Mouse (Mus musculus) lung, embryonic 15.5 days (tissue): ENCODE results near the gene Stox2. TPM values are rescaled to one million over a fixed set of nuclear protein-coding genes. Genes with fewer than 3 reads are reported as not detected.

Experiments used
- ATAC-seq: fragments of 200-750 bp; cut with Nextera tagmentation; 2 replicates; pipeline ENCODE4 v1.8.0; 2017; ENCODE audit warnings: moderate number of reproducible peaks, borderline replicate concordance; ENCODE audit not compliant: low FRiP score, low TSS enrichment; ENCODE audit errors: extremely low read depth
- H3K27ac ChIP-seq: fragments of 300-500 bp; sonication (generic); 2 replicates; pipeline ENCODE4 v1.5.1; 2015; ENCODE audit warnings: moderate library complexity, mild to moderate bottlenecking, inconsistent platforms
- H3K27me3 ChIP-seq: fragments of 300-500 bp; sonication (generic); 2 replicates; pipeline ENCODE4 v1.6.1; 2015; ENCODE audit warnings: inconsistent platforms
- H3K36me3 ChIP-seq: fragments of 300-500 bp; sonication (generic); 2 replicates; pipeline ENCODE4 v1.6.1; 2015; ENCODE audit warnings: inconsistent platforms
- H3K4me1 ChIP-seq: fragments of 300-500 bp; sonication (generic); 2 replicates; pipeline ENCODE4 v1.6.1; 2015; ENCODE audit warnings: inconsistent platforms
- H3K4me2 ChIP-seq: fragments of 300-500 bp; sonication (generic); 2 replicates; pipeline ENCODE4 v1.6.1; 2015; ENCODE audit warnings: inconsistent platforms, mild to moderate bottlenecking, moderate library complexity
- H3K4me3 ChIP-seq: fragments of 300-500 bp; sonication (generic); 2 replicates; pipeline ENCODE4 v1.5.1; 2015; ENCODE audit warnings: mild to moderate bottlenecking, inconsistent platforms
- H3K9ac ChIP-seq: fragments of 300-500 bp; sonication (generic); 2 replicates; pipeline ENCODE4 v1.6.1; 2015; ENCODE audit warnings: inconsistent platforms
- H3K9me3 ChIP-seq: fragments of 300-500 bp; sonication (generic); 2 replicates; pipeline ENCODE4 v1.6.1; 2016; ENCODE audit warnings: inconsistent platforms
- WGBS: fragments of 180-500 bp; shearing (Covaris S2); methylation state at CpG from one replicate; pipeline ENCODE4 v1.1.7; 2015; 5-methylcytosine and 5-hydroxymethylcytosine counted together
- polyA plus RNA-seq: library from polyadenylated mRNA; unstranded; fragments of >200 nt; fragmentation: Nextera tagmentation; extraction: Ambion mirVana; gene quantifications from 2 replicates; pipeline ENCODE4 v1.2.1, GENCODE M21; 2015

The Stox2 gene
- polyA plus RNA-seq, 1 experiment from 2014 or later: 12.7 TPM

- H3K4me2 ChIP-seq: peak overlapping the region; percentile 99
- no peaks in the 10 kb centered on the region for H3K9me3 ChIP-seq
- H3K36me3 ChIP-seq: no peaks in the 10 kb centered on the region
- 0 out of 2 replicates have a peak overlapping the region, but pooled peaks have one; percentile 9 for H3K27ac ChIP-seq
- H3K4me1 ChIP-seq: peaks cover 24% of the 10 kb centered on the region
- 0 out of 2 replicates have a peak, but pooled peaks have one; percentile 25 for ATAC-seq
- H3K9ac ChIP-seq: peak overlapping the region; percentile 74
- 1% methylated on average over 33 of the region's 33 CpGs for WGBS
- H3K4me3 ChIP-seq: peak overlapping the region; percentile 71
- H3K27me3 ChIP-seq: 0 out of 2 replicates have a peak, but pooled peaks cover 6% of the 10 kb centered on the region
Observed at GRCm38 (mm10) chr8:47287641-47288130, 158.5 kb downstream of the Stox2 start.

- ATAC-seq: no peak
- H3K36me3 ChIP-seq: no peaks in the 10 kb centered on the region
- peak overlapping the region; percentile 99 for H3K4me2 ChIP-seq
- no peaks in the 10 kb centered on the region for H3K9me3 ChIP-seq
- peak overlapping the region; percentile 71 for H3K4me3 ChIP-seq
- H3K4me1 ChIP-seq: peaks cover 24% of the 10 kb centered on the region
- 5% methylated on average over 16 of the region's 16 CpGs for WGBS
- peak overlapping the region; percentile 74; the same call in 1 of the 2 replicates for H3K9ac ChIP-seq
- 0 out of 2 replicates have a peak, but pooled peaks cover 6% of the 10 kb centered on the region for H3K27me3 ChIP-seq
- no peak overlapping the region for H3K27ac ChIP-seq
Observed at GRCm38 (mm10) chr8:47287201-47287621, 159.0 kb downstream of the Stox2 start.

- H3K9ac ChIP-seq: no peak overlapping the region
Observed at GRCm38 (mm10) chr8:47286081-47286700, 160.0 kb downstream of the Stox2 start.

GRCm38 (mm10) chr8:47285435-47285834 lies 160.7 kb downstream of the Stox2 start:
- ATAC-seq: no peak
- H3K9ac ChIP-seq: no peak overlapping the region
- H3K27me3 ChIP-seq: no peaks in the 10 kb centered on the region
- peaks cover 23% of the 10 kb centered on the region for H3K4me1 ChIP-seq
- H3K4me2 ChIP-seq: no peak overlapping the region
- WGBS: 85% methylated on average over 6 of the region's 6 CpGs
- no peaks in the 10 kb centered on the region for H3K36me3 ChIP-seq
- H3K4me3 ChIP-seq: no peak overlapping the region
- no peak overlapping the region for H3K27ac ChIP-seq
- H3K9me3 ChIP-seq: no peaks in the 10 kb centered on the region

More at GRCm38 (mm10) chr8:47286081-47286700, 160.0 kb downstream of the Stox2 start:
- Histone ChIP-seq H3K4me3 (no peak overlapping the region), H3K27me3 (0 out of 2 replicates have a peak, but pooled peaks cover 6% of the 10 kb centered on the region), H3K4me1 (peaks cover 24% of the 10 kb centered on the region), H3K4me2 (no peak overlapping the region), H3K9me3 (no peaks in the 10 kb centered on the region), H3K36me3 (no peaks in the 10 kb centered on the region), H3K27ac (no peak overlapping the region)
- ATAC-seq: no peak
- WGBS: 85% methylated on average over 12 of the region's 12 CpGs

- 87% methylated on average over 21 of the region's 21 CpGs for WGBS
- H3K36me3 ChIP-seq: no peaks in the 10 kb centered on the region
- no peak overlapping the region for H3K4me2 ChIP-seq
- no peaks in the 10 kb centered on the region for H3K27me3 ChIP-seq
- H3K4me1 ChIP-seq: peaks cover 19% of the 10 kb centered on the region
- ATAC-seq: no peak
- H3K4me3 ChIP-seq: no peak overlapping the region
- no peak overlapping the region for H3K9ac ChIP-seq
- H3K9me3 ChIP-seq: no peaks in the 10 kb centered on the region
- H3K27ac ChIP-seq: no peak overlapping the region
Observed at GRCm38 (mm10) chr8:47284329-47285326, 161.5 kb downstream of the Stox2 start.

GRCm38 (mm10) chr8:47279898-47280297 lies 166.3 kb downstream of the Stox2 start:
- Histone ChIP-seq H3K27me3 (no peaks in the 10 kb centered on the region), H3K9ac (no peak overlapping the region), H3K4me1 (0 out of 2 replicates have a peak, but pooled peaks cover 7% of the 10 kb centered on the region), H3K27ac (no peak overlapping the region), H3K9me3 (no peaks in the 10 kb centered on the region), H3K4me3 (no peak overlapping the region), H3K4me2 (no peak overlapping the region), H3K36me3 (no peaks in the 10 kb centered on the region)
- 67% methylated on average over 10 of the region's 10 CpGs for WGBS
- ATAC-seq: no peak

- WGBS: 62% methylated on average over 3 of the region's 3 CpGs
- no peak overlapping the region for H3K9ac ChIP-seq
- ATAC-seq: no peak
- H3K4me1 ChIP-seq: 0 out of 2 replicates have a peak, but pooled peaks cover 7% of the 10 kb centered on the region
- no peaks in the 10 kb centered on the region for H3K9me3 ChIP-seq
- no peaks in the 10 kb centered on the region for H3K27me3 ChIP-seq
- H3K4me2 ChIP-seq: no peak overlapping the region
- H3K4me3 ChIP-seq: no peak overlapping the region
- no peaks in the 10 kb centered on the region for H3K36me3 ChIP-seq
- no peak overlapping the region for H3K27ac ChIP-seq
Observed at GRCm38 (mm10) chr8:47278211-47278610, 168.0 kb downstream of the Stox2 start.

GRCm38 (mm10) chr8:47268931-47269330 lies 177.2 kb downstream of the Stox2 start:
- H3K4me1 ChIP-seq: peaks cover 5% of the 10 kb centered on the region; the same call in 1 of the 2 replicates
- no peak overlapping the region for H3K4me2 ChIP-seq
- 87% methylated on average over 6 of the region's 6 CpGs for WGBS
- H3K27ac ChIP-seq: no peak overlapping the region
- H3K4me3 ChIP-seq: no peak overlapping the region
- H3K9ac ChIP-seq: no peak overlapping the region
- H3K36me3 ChIP-seq: no peaks in the 10 kb centered on the region
- no peaks in the 10 kb centered on the region for H3K9me3 ChIP-seq
- no peak for ATAC-seq
- no peaks in the 10 kb centered on the region for H3K27me3 ChIP-seq

GRCm38 (mm10) chr8:47268062-47268822 lies 177.9 kb downstream of the Stox2 start:
- H3K9me3 ChIP-seq: no peaks in the 10 kb centered on the region
- no peak overlapping the region for H3K27ac ChIP-seq
- H3K4me3 ChIP-seq: no peak overlapping the region
- 66% methylated on average over 21 of the region's 21 CpGs for WGBS
- no peak; the same call in 1 of the 2 replicates for ATAC-seq
- no peaks in the 10 kb centered on the region for H3K27me3 ChIP-seq
- H3K9ac ChIP-seq: no peak overlapping the region
- H3K4me2 ChIP-seq: no peak overlapping the region
- H3K4me1 ChIP-seq: peaks cover 5% of the 10 kb centered on the region; the same call in 1 of the 2 replicates
- H3K36me3 ChIP-seq: no peaks in the 10 kb centered on the region

GRCm38 (mm10) chr8:47263070-47263843 lies 182.9 kb downstream of the Stox2 start:
- Histone ChIP-seq H3K4me2 (no peak overlapping the region), H3K27ac (no peak overlapping the region), H3K9me3 (no peaks in the 10 kb centered on the region), H3K4me3 (no peak overlapping the region), H3K4me1 (peaks cover 5% of the 10 kb centered on the region; the same call in 1 of the 2 replicates), H3K9ac (no peak overlapping the region), H3K27me3 (no peaks in the 10 kb centered on the region), H3K36me3 (no peaks in the 10 kb centered on the region)
- 80% methylated on average over 17 of the region's 17 CpGs for WGBS
- no peak for ATAC-seq
